Mouse (Mus musculus) E14TG2a.4 (cell line): Measurements from ENCODE around the gene Tpra1.

Source experiments
- H3K27me3 ChIP-seq: 2 replicates; pipeline ENCODE4 v1.6.1; 2014; ENCODE audit warnings: low read length, control low read depth; ENCODE audit not compliant: insufficient read depth
- H3K36me3 ChIP-seq: 2 replicates; pipeline ENCODE4 v1.6.1; 2014; ENCODE audit warnings: low read length, control low read depth; ENCODE audit not compliant: insufficient read depth
- H3K4me1 ChIP-seq: replicated peaks from 2 replicates; pipeline ENCODE4 v1.6.1; 2014; ENCODE audit warnings: low read depth, low read length, control low read depth
- H3K4me3 ChIP-seq: replicated peaks from 2 replicates; pipeline ENCODE4 v1.5.1; 2014; ENCODE audit warnings: mild to moderate bottlenecking, low read length
- H3K9me3 ChIP-seq: 2 replicates; pipeline ENCODE4 v1.6.1; 2014; ENCODE audit warnings: low read length, control low read depth
- CTCF ChIP-seq: conservative IDR thresholded peaks from 2 replicates; pipeline ENCODE4 v1.5.1; 2014; ENCODE audit warnings: low read length
- NANOG ChIP-seq: IDR thresholded peaks from 2 replicates; pipeline ENCODE4 v1.6.1; 2014; ENCODE audit warnings: borderline replicate concordance, low read length, mixed read lengths
- POU5F1 ChIP-seq: IDR thresholded peaks from 2 replicates; pipeline ENCODE4 v1.6.1; 2014; ENCODE audit warnings: low read length, borderline replicate concordance

The Tpra1 gene

DNA sequence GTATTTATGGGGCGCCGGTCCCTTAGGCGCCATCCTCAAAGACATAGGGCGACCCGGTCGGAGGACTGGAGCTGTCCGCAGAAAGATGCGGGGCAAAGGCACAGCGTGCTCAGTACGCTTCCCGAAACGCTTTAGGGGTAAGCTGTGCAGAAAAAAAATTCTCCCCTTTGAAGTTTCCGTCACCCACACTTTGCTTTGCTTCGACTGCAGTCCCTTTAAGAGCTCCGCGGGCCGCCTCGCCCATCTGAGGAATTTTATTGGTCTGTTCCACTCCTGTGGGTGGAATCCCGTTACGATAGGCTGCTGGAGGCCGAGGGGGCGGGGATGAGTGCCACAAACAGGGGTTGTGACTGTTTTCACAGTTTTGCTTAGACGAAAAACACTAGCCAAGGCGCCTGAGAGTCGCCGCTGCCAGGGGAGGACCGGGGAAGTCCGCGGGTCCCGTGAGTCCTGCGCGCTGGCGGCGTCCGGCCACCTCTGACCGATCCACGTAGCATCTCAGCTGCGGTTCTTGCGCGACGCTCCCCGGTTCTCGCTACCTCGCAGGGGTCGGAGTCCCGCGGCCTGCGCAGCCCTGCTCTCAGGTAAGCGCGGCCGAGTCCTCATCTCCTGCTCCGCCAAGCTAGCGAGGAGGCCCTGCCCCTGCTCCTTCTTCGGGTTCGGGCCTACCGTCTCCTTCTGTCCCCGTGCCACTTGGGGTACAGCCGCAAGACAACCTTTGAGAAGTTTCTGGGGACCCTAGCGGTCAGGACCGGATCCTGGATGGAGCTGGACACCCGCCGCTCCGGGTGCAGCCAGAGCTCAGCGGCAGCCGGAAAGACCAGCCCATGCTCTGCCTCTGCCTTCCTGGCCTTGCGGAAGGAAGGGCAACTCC lies at the start of gene Tpra1:
Gene Tpra1, plus strand, starts transcription at position 305 of the 874 bp plus-strand sequence.
- Histone ChIP-seq H3K27me3 (no peaks in the 10 kb centered on the region), H3K36me3 (peaks cover 6% of the 10 kb centered on the region), H3K4me1 (peaks cover 65% of the 10 kb centered on the region), H3K4me3 (peak within 1 kb of the TSS; percentile 86), H3K9me3 (no peaks in the 10 kb centered on the region)
- TF ChIP-seq NANOG (no peak), CTCF (no peak), POU5F1 (no peak)

GRCm38 (mm10) chr6:88854509-88854908 lies 47.5 kb upstream of the Tpra1 start:
- H3K36me3 ChIP-seq = no peaks in the 10 kb centered on the region
- peaks cover 10% of the 10 kb centered on the region; the same call in 1 of the 2 replicates for H3K4me1 ChIP-seq
- no peaks in the 10 kb centered on the region for H3K9me3 ChIP-seq
- H3K27me3 ChIP-seq = peaks cover 14% of the 10 kb centered on the region
- no peak overlapping the region for H3K4me3 ChIP-seq
- TF ChIP-seq CTCF (no peak), POU5F1 (no peak), NANOG (no peak)

DNA sequence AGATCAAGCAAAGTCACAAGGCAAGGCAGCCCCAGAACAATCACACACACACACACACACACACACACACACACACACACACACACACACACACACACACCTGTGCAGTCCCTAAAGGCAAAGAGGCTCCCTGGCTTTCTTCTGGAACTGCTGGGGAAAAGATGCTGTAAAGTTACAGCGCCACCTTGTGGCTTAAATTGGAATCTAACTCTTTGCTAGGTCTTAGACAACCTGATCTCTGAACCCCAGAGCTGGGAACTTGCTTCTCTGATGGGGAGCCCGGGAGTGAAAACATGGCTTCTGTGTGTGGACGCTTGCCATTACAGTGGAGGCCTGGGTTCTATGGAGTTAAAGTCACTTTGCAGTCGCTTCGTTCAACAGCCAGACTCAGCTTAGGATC lies 46.4 kb upstream of the Tpra1 start:
- Histone ChIP-seq H3K36me3 (no peaks in the 10 kb centered on the region), H3K4me1 (peaks cover 5% of the 10 kb centered on the region; the same call in 1 of the 2 replicates), H3K4me3 (no peak overlapping the region), H3K9me3 (no peaks in the 10 kb centered on the region), H3K27me3 (peaks cover 16% of the 10 kb centered on the region)
- TF ChIP-seq CTCF (peak; percentile 62), POU5F1 (no peak), NANOG (no peak)

DNA sequence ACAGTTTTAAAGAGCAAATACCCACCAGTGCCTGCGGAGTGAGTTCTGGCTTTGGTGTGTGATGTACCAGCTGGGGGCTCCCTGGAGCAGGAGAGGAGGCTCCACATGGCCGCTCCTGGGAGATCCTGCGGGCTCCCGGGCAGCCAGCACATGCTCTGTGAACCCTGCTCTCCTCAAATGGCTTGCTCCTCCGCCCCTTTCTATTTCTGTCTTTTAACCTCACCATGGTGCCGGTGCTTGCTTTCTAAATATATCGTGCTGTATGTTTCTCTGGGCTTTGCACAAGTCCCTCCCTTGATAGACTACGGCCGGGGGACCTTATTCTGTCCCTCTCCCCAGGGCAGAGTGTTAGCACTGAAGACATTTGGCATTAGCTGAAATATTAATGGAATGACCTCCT lies 44.8 kb upstream of the Tpra1 start:
- no peak for TF ChIP-seq NANOG
- no peak for TF ChIP-seq CTCF
- TF ChIP-seq POU5F1 = no peak
- H3K4me1 ChIP-seq = peaks cover 5% of the 10 kb centered on the region; the same call in 1 of the 2 replicates
- no peaks in the 10 kb centered on the region for H3K9me3 ChIP-seq
- H3K27me3 ChIP-seq = peaks cover 16% of the 10 kb centered on the region
- no peak overlapping the region for H3K4me3 ChIP-seq
- H3K36me3 ChIP-seq = no peaks in the 10 kb centered on the region

DNA sequence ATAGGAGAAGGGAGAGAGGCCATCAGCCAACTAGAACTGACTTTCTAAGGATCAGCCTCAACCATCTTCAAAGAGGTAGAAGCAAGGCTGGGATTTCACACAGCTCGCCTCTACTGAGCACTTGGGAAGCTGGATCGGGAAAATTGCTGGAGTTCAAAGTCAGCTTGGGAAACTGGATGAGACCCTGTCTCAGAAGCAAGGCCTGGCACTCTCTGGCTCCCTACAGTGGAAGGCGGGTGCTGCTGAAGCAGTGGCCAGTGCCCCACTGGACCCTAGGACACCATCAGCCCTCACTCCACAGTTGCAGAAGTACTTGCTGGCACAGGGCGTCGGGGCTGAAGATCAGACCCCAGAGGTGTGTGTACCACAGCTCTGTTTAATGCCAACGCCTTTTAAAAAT lies 44.2 kb upstream of the Tpra1 start:
- H3K36me3 ChIP-seq = no peaks in the 10 kb centered on the region
- peaks cover 16% of the 10 kb centered on the region for H3K27me3 ChIP-seq
- peaks cover 5% of the 10 kb centered on the region; the same call in 1 of the 2 replicates for H3K4me1 ChIP-seq
- no peak for TF ChIP-seq POU5F1
- H3K9me3 ChIP-seq = no peaks in the 10 kb centered on the region
- no peak overlapping the region for H3K4me3 ChIP-seq

DNA sequence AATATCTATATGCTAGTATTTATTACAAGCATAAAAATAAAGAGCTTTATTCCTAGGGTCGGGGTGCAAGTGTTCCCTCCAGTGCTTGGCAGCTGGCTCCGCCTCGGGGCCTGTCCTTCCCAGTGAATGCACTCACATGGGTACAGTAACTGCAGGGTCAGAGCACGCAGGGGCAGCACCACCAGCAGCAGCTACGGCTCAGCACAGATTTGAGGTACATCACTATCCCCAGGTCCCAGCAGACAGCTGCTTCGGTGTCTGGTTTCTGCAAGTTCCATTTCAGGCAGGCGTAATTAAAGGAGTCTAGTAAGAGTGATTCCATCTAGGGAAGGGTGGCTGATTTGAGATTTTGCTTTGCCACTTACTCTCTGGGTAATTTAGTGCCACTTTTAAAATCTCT lies 43.7 kb upstream of the Tpra1 start:
- no peak for TF ChIP-seq CTCF
- no peak for TF ChIP-seq POU5F1
- TF ChIP-seq NANOG = no peak
- no peaks in the 10 kb centered on the region for H3K36me3 ChIP-seq
- no peak overlapping the region for H3K4me3 ChIP-seq
- H3K27me3 ChIP-seq = peaks cover 16% of the 10 kb centered on the region
- no peaks in the 10 kb centered on the region for H3K9me3 ChIP-seq
- 0 out of 2 replicates have a peak, but pooled peaks cover 5% of the 10 kb centered on the region for H3K4me1 ChIP-seq

DNA sequence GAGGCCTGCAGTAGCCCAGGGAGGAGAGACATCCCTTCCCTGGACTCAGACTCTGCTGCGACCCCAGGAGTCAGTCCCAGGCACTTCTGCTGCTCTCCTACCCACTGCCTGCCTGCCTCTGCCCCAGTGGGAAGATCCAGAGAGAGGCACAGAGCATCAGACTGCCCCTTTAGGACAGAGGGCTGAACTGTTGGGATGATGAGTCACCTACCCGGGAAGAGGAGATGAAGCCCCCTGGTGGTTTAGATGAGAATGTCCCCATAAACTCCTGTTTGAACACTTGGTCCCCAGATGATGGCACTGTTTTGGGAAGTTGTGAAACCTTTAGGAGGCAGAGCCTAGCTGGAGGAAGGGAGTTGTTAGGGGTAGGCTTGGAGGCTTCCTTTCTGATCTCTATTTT lies 41.1 kb upstream of the Tpra1 start:
- TF ChIP-seq CTCF = peak; percentile 73
- no peak for TF ChIP-seq NANOG
- 0 out of 2 replicates have a peak, but pooled peaks cover 15% of the 10 kb centered on the region for H3K4me1 ChIP-seq
- H3K27me3 ChIP-seq = peaks cover 16% of the 10 kb centered on the region
- H3K4me3 ChIP-seq = no peak overlapping the region
- H3K36me3 ChIP-seq = no peaks in the 10 kb centered on the region
- H3K9me3 ChIP-seq = no peaks in the 10 kb centered on the region

GRCm38 (mm10) chr6:88865704-88866103 lies 36.3 kb upstream of the Tpra1 start:
- TF ChIP-seq CTCF (no peak), NANOG (no peak), POU5F1 (no peak)

DNA sequence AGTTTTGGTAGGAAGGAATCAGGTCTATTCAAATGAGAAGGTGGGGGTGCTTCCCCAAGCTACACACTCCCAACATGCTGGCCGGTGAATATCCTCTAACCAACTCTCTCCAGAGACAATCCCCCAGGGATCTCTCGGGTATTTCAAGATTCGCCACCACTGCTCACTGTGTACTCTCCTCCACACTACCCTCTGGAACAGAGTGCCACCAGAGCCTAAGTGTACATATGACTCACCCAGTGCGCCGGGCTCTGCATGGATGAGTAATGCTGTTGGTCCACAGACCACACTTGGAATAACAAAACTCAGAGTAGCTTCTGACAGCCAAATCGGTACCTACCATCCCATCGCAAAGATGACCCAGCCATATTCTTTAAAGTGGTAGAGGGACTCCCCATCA lies 32.6 kb upstream of the Tpra1 start:
- Histone ChIP-seq H3K36me3 (no peaks in the 10 kb centered on the region), H3K9me3 (no peaks in the 10 kb centered on the region), H3K27me3 (peaks cover 55% of the 10 kb centered on the region), H3K4me3 (no peak overlapping the region), H3K4me1 (peaks cover 18% of the 10 kb centered on the region; the same call in 1 of the 2 replicates)
- TF ChIP-seq NANOG (no peak), POU5F1 (no peak), CTCF (no peak)

More at GRCm38 (mm10) chr6:88865704-88866103, 36.3 kb upstream of the Tpra1 start:
- Histone ChIP-seq H3K4me1 (0 out of 2 replicates have a peak, but pooled peaks cover 10% of the 10 kb centered on the region), H3K4me3 (no peak overlapping the region), H3K27me3 (peaks cover 22% of the 10 kb centered on the region), H3K9me3 (no peaks in the 10 kb centered on the region), H3K36me3 (no peaks in the 10 kb centered on the region)
